Mouse (Mus musculus): ENCODE data around the gene Abcb8. TPM values are rescaled to one million over a fixed set of nuclear protein-coding genes. Genes with fewer than 3 reads are reported as not detected.

Abcb8 gene
- polyA plus RNA-seq, 1 experiment from 2014 or later: 35.6 TPM

DNA sequence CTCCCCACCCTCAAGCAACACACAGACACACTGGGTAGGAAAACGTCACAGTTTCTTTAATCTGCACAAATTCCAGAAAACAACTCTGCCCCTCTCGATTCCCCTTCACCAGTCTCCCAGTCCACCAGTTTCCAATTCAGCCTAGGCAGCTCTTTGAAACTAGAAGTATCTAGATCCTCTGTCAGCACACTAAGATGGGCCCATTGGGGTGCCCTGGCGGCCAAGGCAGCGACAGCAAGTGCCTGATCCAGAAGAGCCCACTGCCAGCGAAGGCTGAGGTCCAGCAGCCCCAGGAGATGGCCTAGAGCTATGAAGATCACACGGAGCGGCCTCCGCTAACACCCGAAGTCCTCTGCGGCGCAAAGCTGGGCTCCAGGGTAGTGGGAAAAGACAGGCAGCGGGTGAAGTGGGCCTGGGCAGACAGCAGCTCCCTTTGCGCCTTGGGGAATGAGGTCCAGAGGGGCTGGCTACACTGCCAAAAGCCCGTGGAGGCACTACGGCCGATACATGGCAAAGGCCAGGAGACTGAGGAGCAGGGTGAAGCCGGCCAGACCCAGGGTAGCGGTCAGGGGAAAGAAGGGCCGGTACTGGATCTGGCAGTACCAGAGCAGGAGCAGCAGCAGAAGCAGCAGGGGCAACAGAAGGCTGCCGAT, 52.1 kb downstream of the Abcb8 start:
- H3K27ac ChIP-seq (replicated peaks; ENCODE audit: low read depth, low read length): peak overlapping the region; percentile 90

DNA sequence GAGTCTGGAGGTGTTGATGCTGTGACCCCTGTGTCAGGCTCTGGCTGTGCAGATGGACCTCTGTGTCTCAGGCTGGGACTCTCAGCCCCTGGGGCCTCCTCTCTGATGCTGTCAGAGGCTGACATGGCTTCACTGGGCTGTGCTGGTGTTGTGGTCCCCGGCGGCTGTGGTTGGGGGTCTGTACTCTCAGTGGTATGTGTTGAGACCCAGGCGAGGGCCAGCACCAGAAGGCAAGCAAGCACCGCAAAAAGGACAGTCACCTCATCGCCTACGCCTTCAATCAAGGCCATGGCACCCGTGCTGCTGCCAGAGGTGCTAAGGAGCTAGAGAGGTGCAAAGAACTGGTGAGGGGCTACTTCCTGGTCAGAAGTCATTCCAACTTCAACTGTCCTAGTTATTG, 53.2 kb downstream of the Abcb8 start:
- Histone ChIP-seq H3K27ac (replicated peaks; ENCODE audit: low read depth, low read length) (no peak overlapping the region), H3K4me1 (ENCODE audit: control insufficient read depth, insufficient read depth, low read length) (peaks cover 16% of the 10 kb centered on the region), H3K9ac (ENCODE audit: low read depth, low read length) (no peak overlapping the region), H3K27me3 (replicated peaks; ENCODE audit: control insufficient read depth, insufficient read depth, low read length) (no peaks in the 10 kb centered on the region), H3K9me3 (ENCODE audit: control insufficient read depth, low read length) (no peaks in the 10 kb centered on the region), H3K36me3 (ENCODE audit: control insufficient read depth, insufficient read depth, low read length) (peaks cover 22% of the 10 kb centered on the region), H3K4me2 (ENCODE audit: low read depth, low read length) (0 out of 2 replicates have a peak overlapping the region, but pooled peaks have one; percentile 74), H3K4me3 (ENCODE audit: low read depth, low read length) (no peak overlapping the region)
- no peak for DNase-seq (ENCODE audit: low spot score)
- WGBS: 83% methylated on average over 7 of the region's 7 CpGs
- no peak for ATAC-seq (ENCODE audit: low read depth)

More for the DNA sequence above, 52.1 kb downstream of the Abcb8 start:
- H3K27me3 ChIP-seq (replicated peaks; ENCODE audit: control insufficient read depth, insufficient read depth, low read length): no peaks in the 10 kb centered on the region
- peaks cover 9% of the 10 kb centered on the region for H3K4me1 ChIP-seq (ENCODE audit: control insufficient read depth, insufficient read depth, low read length)
- DNase-seq (ENCODE audit: low spot score): no peak
- WGBS: 58% methylated on average over 19 of the region's 20 CpGs
- H3K9ac ChIP-seq (ENCODE audit: low read depth, low read length): peak overlapping the region; percentile 95
- H3K4me2 ChIP-seq (ENCODE audit: low read depth, low read length): peak overlapping the region; percentile 80
- no peaks in the 10 kb centered on the region for H3K9me3 ChIP-seq (ENCODE audit: control insufficient read depth, low read length)
- H3K36me3 ChIP-seq (ENCODE audit: control insufficient read depth, insufficient read depth, low read length): peaks cover 33% of the 10 kb centered on the region
- ATAC-seq (ENCODE audit: low read depth): no peak
- H3K4me3 ChIP-seq (ENCODE audit: low read depth, low read length): peak overlapping the region; percentile 89

DNA sequence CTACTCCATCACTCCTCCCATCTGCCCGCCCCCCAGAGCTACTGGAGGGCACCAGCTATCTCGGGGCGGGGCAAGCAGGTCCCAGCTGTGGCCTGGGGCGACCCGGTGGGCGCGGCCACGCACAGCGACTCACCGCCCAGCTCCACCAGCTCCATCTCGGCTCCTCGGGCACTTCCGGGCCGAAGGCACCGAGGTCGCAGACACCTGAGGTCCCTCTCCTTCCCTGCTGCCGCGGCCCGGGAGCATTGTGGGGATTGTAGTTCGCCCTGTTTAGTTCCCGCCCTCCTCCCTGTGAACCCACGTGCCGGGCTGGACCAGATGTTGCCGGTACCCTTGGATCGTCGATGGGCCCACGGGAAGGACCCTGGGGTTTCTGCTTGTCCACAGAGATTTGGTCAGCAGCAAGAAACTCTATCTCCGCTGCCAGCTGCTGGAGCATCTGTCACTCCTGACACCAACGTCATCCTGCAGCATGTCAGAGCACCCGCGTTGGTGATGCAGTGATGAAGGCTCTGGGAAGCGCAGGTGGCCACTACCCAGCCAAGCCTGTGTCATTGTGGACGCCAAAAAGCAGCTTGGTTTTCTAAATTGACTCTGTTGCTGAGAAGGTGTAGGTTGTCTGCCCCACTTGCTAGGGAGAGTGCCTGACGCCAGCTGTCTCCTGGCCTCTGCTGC, 54.3 kb downstream of the Abcb8 start, which contains the start of gene Tmub1:
Tmub1 (minus strand) TSS at position 231 of the 675 bp plus-strand sequence.
- Histone ChIP-seq H3K9ac (ENCODE audit: low read depth, low read length) (peak within 1 kb of the TSS; percentile 60), H3K27ac (replicated peaks; ENCODE audit: low read depth, low read length) (no peak within 1 kb of the TSS), H3K9me3 (ENCODE audit: control insufficient read depth, low read length) (no peaks in the 10 kb centered on the region), H3K27me3 (replicated peaks; ENCODE audit: control insufficient read depth, insufficient read depth, low read length) (no peaks in the 10 kb centered on the region), H3K4me1 (ENCODE audit: control insufficient read depth, insufficient read depth, low read length) (peaks cover 16% of the 10 kb centered on the region), H3K4me2 (ENCODE audit: low read depth, low read length) (peak within 1 kb of the TSS; percentile 74), H3K36me3 (ENCODE audit: control insufficient read depth, insufficient read depth, low read length) (peaks cover 11% of the 10 kb centered on the region), H3K4me3 (ENCODE audit: low read depth, low read length) (peak within 1 kb of the TSS; percentile 58)
- 2% methylated on average over 24 of the region's 34 CpGs for WGBS
- DNase-seq (ENCODE audit: low spot score) (peak; percentile 83), ATAC-seq (ENCODE audit: low read depth) (peak; percentile 62)

GRCm38 (mm10) chr5:24451264-24452029, 58.0 kb downstream of the Abcb8 start:
- no peaks in the 10 kb centered on the region for H3K36me3 ChIP-seq (ENCODE audit: control insufficient read depth, insufficient read depth, low read length)
- peaks cover 22% of the 10 kb centered on the region for H3K4me1 ChIP-seq (ENCODE audit: control insufficient read depth, insufficient read depth, low read length)
- H3K27me3 ChIP-seq (replicated peaks; ENCODE audit: control insufficient read depth, insufficient read depth, low read length): no peaks in the 10 kb centered on the region
- 12% methylated on average over 13 of the region's 66 CpGs for WGBS
- peak; percentile 82 for ATAC-seq (ENCODE audit: low read depth)
- H3K9ac ChIP-seq (ENCODE audit: low read depth, low read length): peak overlapping the region; percentile 90
- no peaks in the 10 kb centered on the region for H3K9me3 ChIP-seq (ENCODE audit: control insufficient read depth, low read length)
- DNase-seq (ENCODE audit: low spot score): peak; percentile 95
- peak overlapping the region; percentile 95 for H3K4me2 ChIP-seq (ENCODE audit: low read depth, low read length)
- H3K4me3 ChIP-seq (ENCODE audit: low read depth, low read length): peak overlapping the region; percentile 76
- H3K27ac ChIP-seq (replicated peaks; ENCODE audit: low read depth, low read length): peak overlapping the region; percentile 91

DNA sequence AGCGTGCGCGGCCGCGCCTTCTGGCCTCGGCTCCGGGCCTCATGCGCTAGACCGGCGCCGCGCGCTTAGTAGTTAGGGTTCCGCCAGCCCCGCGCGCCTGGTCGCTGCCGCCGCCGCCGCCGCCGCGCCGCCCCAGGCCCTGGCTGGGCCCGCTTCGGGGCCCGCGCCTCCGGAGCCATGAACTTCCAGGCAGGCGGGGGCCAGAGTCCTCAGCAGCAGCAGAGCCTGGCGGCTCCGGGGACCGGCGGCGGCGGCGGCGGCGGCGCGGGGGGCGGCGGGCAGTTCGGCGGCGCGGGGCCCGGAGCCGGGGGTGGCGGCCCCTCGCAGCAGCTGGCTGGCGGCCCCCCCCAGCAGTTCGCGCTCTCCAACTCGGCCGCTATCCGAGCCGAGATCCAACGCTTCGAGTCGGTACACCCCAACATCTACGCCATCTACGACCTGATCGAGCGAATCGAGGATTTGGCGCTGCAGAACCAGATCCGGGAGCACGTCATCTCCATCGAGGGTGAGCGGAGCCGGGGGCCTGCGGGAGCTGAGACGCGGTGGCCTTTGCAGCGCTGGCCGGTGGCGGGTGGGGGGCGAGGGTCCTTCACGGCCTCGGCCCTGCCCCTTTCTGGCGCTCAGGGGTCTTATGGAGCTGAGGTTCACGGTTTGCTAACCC, 58.7 kb downstream of the Abcb8 start, which contains the start of gene Agap3:
Agap3 (plus strand) TSS at position 148 of the 661 bp plus-strand sequence.
- peak; percentile 2; the same call in 1 of the 2 replicates for ATAC-seq (ENCODE audit: low read depth)
- H3K9me3 ChIP-seq (ENCODE audit: control insufficient read depth, low read length): no peaks in the 10 kb centered on the region
- no peaks in the 10 kb centered on the region for H3K36me3 ChIP-seq (ENCODE audit: control insufficient read depth, insufficient read depth, low read length)
- peak within 1 kb of the TSS; percentile 90 for H3K9ac ChIP-seq (ENCODE audit: low read depth, low read length)
- H3K4me2 ChIP-seq (ENCODE audit: low read depth, low read length): peak within 1 kb of the TSS; percentile 95
- no peaks in the 10 kb centered on the region for H3K27me3 ChIP-seq (replicated peaks; ENCODE audit: control insufficient read depth, insufficient read depth, low read length)
- H3K4me1 ChIP-seq (ENCODE audit: control insufficient read depth, insufficient read depth, low read length): peaks cover 22% of the 10 kb centered on the region
- peak within 1 kb of the TSS; percentile 76 for H3K4me3 ChIP-seq (ENCODE audit: low read depth, low read length)
- H3K27ac ChIP-seq (replicated peaks; ENCODE audit: low read depth, low read length): peak within 1 kb of the TSS; percentile 91
- DNase-seq (ENCODE audit: low spot score): peak; percentile 49
- WGBS: 4% methylated on average over 5 of the region's 85 CpGs

- Histone ChIP-seq H3K9me3 (ENCODE audit: control insufficient read depth, low read length) (no peaks in the 10 kb centered on the region), H3K36me3 (ENCODE audit: control insufficient read depth, insufficient read depth, low read length) (0 out of 2 replicates have a peak, but pooled peaks cover under 1% of the 10 kb centered on the region), H3K9ac (ENCODE audit: low read depth, low read length) (peak overlapping the region; percentile 90), H3K4me1 (ENCODE audit: control insufficient read depth, insufficient read depth, low read length) (peaks cover 22% of the 10 kb centered on the region), H3K4me3 (ENCODE audit: low read depth, low read length) (peak overlapping the region; percentile 76), H3K4me2 (ENCODE audit: low read depth, low read length) (peak overlapping the region; percentile 95), H3K27ac (replicated peaks; ENCODE audit: low read depth, low read length) (peak overlapping the region; percentile 91), H3K27me3 (replicated peaks; ENCODE audit: control insufficient read depth, insufficient read depth, low read length) (no peaks in the 10 kb centered on the region)
- peak; percentile 41 for DNase-seq (ENCODE audit: low spot score)
- no peak for ATAC-seq (ENCODE audit: low read depth)
- 0% methylated on average over 14 of the region's 29 CpGs for WGBS
Measured at GRCm38 (mm10) chr5:24452691-24453233, 59.3 kb downstream of the Abcb8 start.

GRCm38 (mm10) chr5:24453283-24453984, 60.0 kb downstream of the Abcb8 start:
- H3K9ac ChIP-seq (ENCODE audit: low read depth, low read length): peak overlapping the region; percentile 90
- 9% methylated on average over 3 of the region's 5 CpGs for WGBS
- DNase-seq (ENCODE audit: low spot score) (peak; percentile 39), ATAC-seq (ENCODE audit: low read depth) (no peak)
- peak overlapping the region; percentile 76 for H3K4me3 ChIP-seq (ENCODE audit: low read depth, low read length)
- no peaks in the 10 kb centered on the region for H3K9me3 ChIP-seq (ENCODE audit: control insufficient read depth, low read length)
- peak overlapping the region; percentile 95 for H3K4me2 ChIP-seq (ENCODE audit: low read depth, low read length)
- H3K27ac ChIP-seq (replicated peaks; ENCODE audit: low read depth, low read length): peak overlapping the region; percentile 91; the same call in 1 of the 2 replicates
- peaks cover 6% of the 10 kb centered on the region; the same call in 1 of the 2 replicates for H3K36me3 ChIP-seq (ENCODE audit: control insufficient read depth, insufficient read depth, low read length)
- peaks cover 22% of the 10 kb centered on the region for H3K4me1 ChIP-seq (ENCODE audit: control insufficient read depth, insufficient read depth, low read length)
- H3K27me3 ChIP-seq (replicated peaks; ENCODE audit: control insufficient read depth, insufficient read depth, low read length): no peaks in the 10 kb centered on the region

Data from embryonic facial prominence, embryonic 14.5 days (tissue).